Mouse (Mus musculus) frontal cortex, adult (tissue): ENCODE measurements around the gene 9330182L06Rik.

Experiments used
- ATAC-seq: cut with Nextera tagmentation; 2 replicates; pipeline ENCODE4 v1.9.2; 2017; ENCODE audit warnings: mild to moderate bottlenecking, moderate library complexity, mixed read lengths; ENCODE audit not compliant: low TSS enrichment

9330182L06Rik gene

GRCm38 (mm10) chr5:9361982-9362661 is 96.2 kb downstream of the 9330182L06Rik start:
- ATAC-seq = no peak

- no peak for ATAC-seq
These were observed 99.0 kb downstream of the 9330182L06Rik start for GRCm38 (mm10) chr5:9364937-9365336.

DNA sequence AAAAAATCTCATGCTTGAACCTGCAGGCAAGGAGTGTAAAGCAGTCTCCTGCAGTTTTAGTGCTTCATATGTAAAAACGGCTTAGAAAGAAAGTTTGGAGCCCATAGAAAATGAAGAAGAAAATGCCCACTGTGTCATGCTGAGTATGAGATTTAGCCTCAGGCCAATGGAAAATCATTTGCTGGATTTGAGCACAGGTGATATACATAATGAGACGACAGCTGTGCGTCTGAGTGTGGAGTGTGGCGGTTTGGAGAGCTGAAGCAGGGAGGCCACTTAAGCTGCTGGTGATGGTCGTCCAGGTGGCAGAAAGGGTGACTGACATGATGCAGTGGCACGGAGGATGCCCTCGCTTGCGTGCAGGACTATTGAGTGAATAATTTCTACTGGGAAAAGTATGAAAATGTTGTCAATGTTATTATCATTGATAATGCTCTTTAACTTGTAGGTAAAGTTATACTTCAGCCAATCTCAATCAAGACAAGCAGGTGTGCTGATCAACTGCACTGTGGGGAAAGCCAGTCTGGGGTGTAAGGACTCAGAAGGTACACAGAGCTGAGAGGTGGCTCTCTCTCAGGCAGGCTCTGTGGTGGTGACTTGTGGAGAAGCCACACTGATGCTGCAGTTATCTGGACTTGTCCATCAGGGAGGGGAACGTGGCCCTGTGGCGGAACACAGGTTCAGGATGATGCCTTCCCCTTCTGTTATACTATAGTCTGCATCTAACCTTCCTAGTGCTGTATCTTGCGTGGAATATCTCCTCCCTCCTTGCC is 102.2 kb downstream of the 9330182L06Rik start:
- no peak for ATAC-seq

- 0 out of 2 replicates have a peak, but pooled peaks have one; percentile 11 for ATAC-seq
These were observed 105.2 kb downstream of the 9330182L06Rik start for GRCm38 (mm10) chr5:9371127-9371526.

DNA sequence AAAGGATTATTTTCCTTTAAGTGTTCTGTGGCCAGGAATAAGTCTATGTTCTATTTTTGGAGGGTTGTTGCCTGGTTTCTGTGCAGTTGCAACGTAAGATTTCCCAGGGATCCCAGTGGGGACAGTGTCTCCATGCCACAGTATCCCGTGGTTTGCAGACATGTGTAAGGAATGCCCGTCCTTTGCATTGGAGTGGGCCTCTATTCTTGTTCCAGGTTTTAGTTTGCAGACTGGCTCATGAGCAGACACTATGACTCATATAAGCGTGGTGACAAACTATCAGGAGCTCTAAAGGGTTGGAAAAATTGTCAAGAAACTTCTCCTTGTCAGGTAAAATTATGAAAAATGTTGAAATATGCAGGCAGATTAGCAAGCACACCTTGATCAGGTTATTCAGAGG is 107.4 kb downstream of the 9330182L06Rik start:
- ATAC-seq = peak; percentile 92

GRCm38 (mm10) chr5:9389968-9390367 is 124.0 kb downstream of the 9330182L06Rik start:
- no peak for ATAC-seq

DNA sequence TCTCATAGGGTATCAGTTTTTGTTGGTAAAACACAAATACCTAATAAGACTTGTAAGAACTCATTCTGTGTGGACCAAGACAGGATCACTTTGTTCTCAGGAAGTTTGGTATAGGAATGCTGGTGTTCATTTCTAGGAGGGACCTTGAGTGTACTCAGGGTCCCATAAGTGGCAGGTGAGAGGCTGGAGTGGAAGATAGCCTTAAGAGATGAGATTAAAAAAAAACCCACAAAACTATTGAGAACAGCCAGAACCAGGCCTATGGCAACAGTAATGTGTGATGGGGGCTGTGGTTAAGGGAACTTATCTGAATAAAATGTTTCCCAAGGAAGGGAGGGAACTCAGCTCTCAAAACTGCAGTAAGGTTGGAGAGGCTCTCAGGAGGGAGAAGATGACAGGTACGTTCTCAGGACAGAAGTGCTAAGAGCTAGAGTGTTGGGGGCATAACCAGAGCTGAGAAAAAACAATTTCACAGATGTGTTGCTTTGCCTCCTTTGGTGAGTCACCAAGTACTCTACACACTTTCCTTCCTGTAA is 126.0 kb downstream of the 9330182L06Rik start:
- ATAC-seq = no peak

DNA sequence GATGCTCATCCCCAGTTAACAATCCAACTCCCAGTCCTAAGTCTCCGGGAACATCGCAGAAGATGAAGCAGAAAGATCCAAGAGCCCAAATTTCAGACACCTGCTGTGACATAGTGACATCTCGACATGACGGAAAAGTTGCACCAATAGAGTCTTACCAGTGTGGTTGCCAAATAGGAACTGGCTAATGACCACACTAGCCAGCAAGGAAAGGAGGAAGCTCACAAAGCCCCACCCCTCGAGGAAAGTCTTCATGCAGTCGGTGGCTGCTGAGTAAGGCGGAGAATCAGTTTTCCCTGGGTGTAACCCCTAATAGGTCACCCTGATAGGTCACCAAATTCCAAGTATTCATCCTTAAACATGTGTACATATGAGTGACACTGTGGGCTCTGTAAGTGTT is 151.2 kb downstream of the 9330182L06Rik start:
- ATAC-seq = no peak

DNA sequence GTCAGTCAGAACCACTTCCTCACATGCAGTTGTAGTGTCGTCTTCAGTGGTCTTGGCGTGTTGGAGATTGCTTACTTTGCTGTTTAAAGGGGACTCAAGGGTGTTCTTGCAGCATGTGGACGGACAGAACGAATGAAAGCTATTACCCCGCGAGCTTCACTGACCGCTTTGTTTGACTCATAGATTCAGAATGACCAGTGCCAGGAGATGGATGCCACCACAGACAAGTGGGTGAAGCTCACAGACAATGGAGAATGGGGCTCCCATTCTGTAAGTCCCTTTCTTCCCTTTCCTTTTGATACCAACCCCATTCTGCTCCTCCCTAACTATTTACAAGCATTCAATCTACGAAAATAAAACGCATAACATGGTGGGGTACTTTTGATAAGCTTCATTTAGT is 151.9 kb downstream of the 9330182L06Rik start:
- peak; percentile 65 for ATAC-seq

DNA sequence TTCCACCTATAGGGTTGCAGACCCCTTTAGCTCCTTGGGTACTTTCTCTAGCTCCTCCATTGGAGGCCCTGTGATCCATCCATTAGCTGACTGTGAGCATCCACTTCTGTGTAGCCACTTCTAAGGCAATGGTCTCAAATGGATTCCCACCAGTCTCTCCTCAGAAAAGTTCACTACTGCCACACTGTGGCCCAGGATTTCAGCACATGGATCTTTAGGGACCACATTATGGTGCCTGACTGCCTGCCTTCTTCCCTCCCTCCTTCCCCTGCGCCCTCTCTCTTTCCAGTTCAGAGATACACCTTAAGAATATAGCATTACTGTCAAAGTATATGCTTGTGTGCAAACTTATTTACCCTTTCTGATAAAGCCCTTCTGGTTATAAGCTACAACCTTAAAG is 154.0 kb downstream of the 9330182L06Rik start:
- peak; percentile 77 for ATAC-seq

DNA sequence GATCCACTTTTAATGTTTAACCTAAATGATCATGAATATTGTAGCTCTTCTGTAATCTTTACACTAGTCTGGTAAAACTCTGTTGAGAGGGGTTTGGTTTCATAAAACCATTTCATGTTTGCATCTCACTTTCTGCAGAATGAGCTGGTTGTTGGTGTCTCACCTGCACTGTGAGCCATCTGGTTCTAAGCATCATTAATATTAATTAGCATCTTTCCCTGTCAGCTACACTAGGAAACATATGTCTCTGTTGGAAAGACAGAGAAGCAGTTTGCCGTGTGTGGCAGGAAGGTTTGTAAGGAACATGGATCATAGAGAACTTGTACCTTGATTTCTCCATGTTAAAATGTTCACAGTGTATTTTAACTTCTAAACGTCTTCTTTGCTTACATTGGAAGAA is 158.5 kb downstream of the 9330182L06Rik start:
- ATAC-seq = no peak

DNA sequence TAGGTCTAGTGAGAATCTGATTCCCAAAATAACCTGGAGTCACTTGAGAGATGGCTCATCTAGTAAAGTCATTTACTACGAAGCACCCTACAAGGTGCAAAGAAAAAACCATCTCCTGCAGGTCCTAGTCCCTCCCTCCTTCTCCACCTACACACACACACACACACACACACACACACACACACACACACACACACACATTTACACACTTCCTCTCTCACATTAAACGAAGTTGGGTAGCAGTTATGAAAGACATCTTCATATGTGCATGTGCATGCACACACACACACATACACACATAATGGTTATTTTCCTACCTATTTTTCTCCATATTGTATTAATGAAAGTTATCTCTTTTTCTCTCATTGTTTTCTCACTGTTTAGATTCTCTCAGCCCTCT is 161.2 kb downstream of the 9330182L06Rik start:
- ATAC-seq = no peak

DNA sequence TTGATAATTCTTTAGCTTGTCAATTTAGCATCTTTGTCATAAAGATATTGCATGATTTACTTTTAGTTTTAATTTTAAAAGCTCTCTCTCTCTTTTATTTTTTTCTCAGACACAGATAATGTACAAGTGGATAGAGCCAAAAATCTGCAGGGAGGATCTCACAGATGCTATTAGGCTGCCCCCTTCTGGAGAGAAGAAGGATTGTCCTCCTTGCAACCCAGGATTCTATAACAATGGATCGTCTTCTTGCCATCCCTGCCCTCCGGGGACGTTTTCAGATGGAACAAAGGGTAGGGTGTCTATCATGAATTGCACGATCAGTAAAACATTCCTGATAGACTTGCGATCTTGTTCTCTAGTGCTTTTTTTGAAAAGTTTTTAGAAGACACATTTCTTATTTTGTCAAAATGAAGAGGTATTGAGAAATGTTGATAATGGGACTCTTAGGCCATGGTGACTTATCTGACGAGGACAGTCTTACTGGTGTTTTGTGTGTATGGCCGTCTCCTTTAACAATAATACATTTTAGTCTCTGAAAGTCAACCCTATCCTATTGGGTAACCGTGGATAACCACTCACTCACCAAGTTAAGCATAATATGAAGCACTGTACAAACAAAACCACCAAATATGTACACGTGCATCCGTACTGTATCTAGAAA is 161.8 kb downstream of the 9330182L06Rik start:
- ATAC-seq = peak; percentile 99

- no peak for ATAC-seq
These were observed 162.8 kb downstream of the 9330182L06Rik start for GRCm38 (mm10) chr5:9428728-9429127.

- no peak for ATAC-seq
These were observed 180.2 kb downstream of the 9330182L06Rik start for GRCm38 (mm10) chr5:9446146-9446545.

GRCm38 (mm10) chr5:9448931-9449330 is 183.0 kb downstream of the 9330182L06Rik start:
- ATAC-seq = no peak

DNA sequence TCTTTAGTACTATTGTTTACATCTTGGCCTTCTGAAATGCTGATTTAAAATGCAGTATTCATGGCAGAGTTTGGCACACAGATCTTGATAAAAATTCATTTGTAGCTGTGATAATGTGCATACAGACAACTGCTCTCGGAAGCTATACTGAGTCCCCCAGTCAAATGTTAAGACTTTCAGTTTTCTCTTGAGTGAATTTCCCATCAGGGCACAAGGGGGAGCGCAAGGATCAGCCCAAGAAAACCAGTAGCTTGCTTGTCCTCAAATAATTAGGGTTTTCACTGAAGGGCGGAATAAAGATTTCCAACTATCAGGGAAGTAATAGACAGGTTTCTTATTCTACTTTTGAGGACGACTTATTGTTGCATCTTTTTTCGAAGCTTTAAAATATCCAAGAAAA is 183.7 kb downstream of the 9330182L06Rik start:
- peak; percentile 84 for ATAC-seq

DNA sequence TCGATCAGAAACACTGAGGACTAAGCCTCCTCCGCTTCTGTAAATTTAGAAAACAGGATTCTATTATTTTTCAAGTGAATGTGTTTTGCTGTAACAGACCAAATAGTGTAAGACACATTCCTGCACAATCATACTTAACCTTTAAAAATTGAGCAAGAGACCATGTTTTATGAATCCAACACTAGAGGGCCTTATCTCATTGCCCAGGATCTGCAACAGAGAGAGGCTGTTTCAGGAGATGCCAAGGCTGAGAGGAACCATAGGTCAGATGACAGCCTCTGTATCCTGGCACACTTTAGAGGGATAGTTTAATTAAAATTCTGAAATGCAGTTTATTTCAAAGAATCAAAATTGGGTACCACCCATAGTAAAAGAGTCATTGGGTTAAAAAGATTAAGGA is 187.4 kb downstream of the 9330182L06Rik start:
- ATAC-seq = peak; percentile 86

GRCm38 (mm10) chr5:9477587-9477986 is 211.7 kb downstream of the 9330182L06Rik start:
- ATAC-seq = no peak

- peak; percentile 94 for ATAC-seq
These were observed 229.5 kb downstream of the 9330182L06Rik start for GRCm38 (mm10) chr5:9495456-9495855.

DNA sequence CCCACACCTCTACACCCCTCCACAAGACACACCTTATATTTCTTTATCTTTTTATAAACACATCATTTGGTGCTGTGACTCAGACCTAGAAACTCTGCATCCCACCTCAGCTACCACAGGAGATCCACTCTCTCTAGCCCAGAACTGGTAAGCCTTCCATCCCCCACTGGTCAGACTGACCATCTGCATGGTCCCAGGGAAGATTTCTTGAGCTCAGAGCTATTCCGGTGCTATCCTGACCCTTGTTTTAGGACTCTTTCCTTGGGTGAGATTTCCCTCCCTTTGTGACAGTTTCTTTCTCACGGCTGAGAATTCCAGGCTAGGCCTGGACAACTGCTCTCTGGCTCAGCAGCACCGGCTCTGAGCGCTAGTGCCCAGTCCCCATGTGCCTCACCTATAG is 231.3 kb downstream of the 9330182L06Rik start:
- no peak for ATAC-seq

GRCm38 (mm10) chr5:9511027-9511426 is 245.1 kb downstream of the 9330182L06Rik start:
- ATAC-seq = no peak
